Mouse (Mus musculus) E14TG2a.4 (cell line): ENCODE measurements around the gene Zdhhc23.

Experiments
- CTCF ChIP-seq: conservative IDR thresholded peaks from 2 replicates; pipeline ENCODE4 v1.5.1; 2014; ENCODE audit warnings: low read length
- POU5F1 ChIP-seq: IDR thresholded peaks from 2 replicates; pipeline ENCODE4 v1.6.1; 2014; ENCODE audit warnings: low read length, borderline replicate concordance

DNA sequence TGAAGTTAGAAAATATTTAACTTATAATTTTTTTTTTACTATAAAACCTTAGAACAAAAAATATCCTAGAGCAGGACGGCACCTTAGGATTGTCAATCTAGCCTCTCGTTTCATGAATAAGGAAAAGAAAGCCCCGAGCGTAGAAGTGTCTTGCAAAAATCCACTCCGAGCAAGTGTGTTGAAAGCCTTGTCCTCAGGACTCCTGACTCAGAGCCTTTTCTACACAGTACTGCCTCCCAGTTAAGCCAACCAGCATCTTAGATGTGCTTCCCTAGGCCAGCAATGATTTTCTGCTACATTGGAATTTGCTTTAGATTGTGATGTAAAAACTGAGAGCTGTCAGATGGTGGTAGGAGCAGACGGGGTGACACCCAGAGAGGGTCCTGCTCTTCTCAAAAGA is 46.5 kb downstream of the Zdhhc23 start:
- TF ChIP-seq CTCF (no peak), POU5F1 (no peak)
